Comparison of ENCODE assay signal across 11 mouse cellular contexts in genomic region chr9:61549692-61550241, GRCm38 (mm10).
DNase-seq lines count a peak whose midpoint lies in the region; ATAC-seq and TF ChIP-seq lines count a peak whose summit lies in the region.
"Had no signal": no experiment of that assay in that cellular context is flagged by ENCODE, and none has a peak within 500 bp of the region (broad histone marks: within the 10 kb centered on the region; RNA-seq: fewer than 3 reads in every experiment).

No protein-coding gene starts in this region.

- H3K4me3 ChIP-seq in embryonic facial prominence, embryonic 10.5 days, result no peak overlapping the region
- no peak overlapping the region for H3K4me3 ChIP-seq in hindbrain, embryonic 14.5 days (replicated peaks; ENCODE audit: low read length)
- no peak overlapping the region for H3K4me3 ChIP-seq in midbrain, embryonic 11.5 days (ENCODE audit: low read depth, low read length)
- no peak overlapping the region for H3K4me3 ChIP-seq in kidney, adult 2 months (ENCODE audit: insufficient read depth, low read depth, low read length)
- H3K4me3 ChIP-seq: heart, embryonic 13.5 days; kidney, embryonic 15.5 days; limb, embryonic 15.5 days had no signal

- H3K4me1 ChIP-seq in embryonic facial prominence, embryonic 10.5 days, result peaks cover 42% of the 10 kb centered on the region
- 0 out of 2 replicates have a peak, but pooled peaks cover 4% of the 10 kb centered on the region for H3K4me1 ChIP-seq in hindbrain, embryonic 14.5 days (replicated peaks; ENCODE audit: control insufficient read depth, insufficient read depth, low read length)
- H3K4me1 ChIP-seq in midbrain, embryonic 11.5 days (ENCODE audit: control insufficient read depth, insufficient read depth, low read length), result peaks cover 8% of the 10 kb centered on the region; the same call in 1 of the 2 replicates
- H3K4me1 ChIP-seq in kidney, adult 2 months (ENCODE audit: control insufficient read depth, insufficient read depth, low read length), result no peaks in the 10 kb centered on the region
- H3K4me1 ChIP-seq: heart, embryonic 13.5 days had no signal

- H3K27ac ChIP-seq in embryonic facial prominence, embryonic 10.5 days (replicated peaks), result 0 out of 2 replicates have a peak overlapping the region, but pooled peaks have one; percentile 35
- no peak overlapping the region for H3K27ac ChIP-seq in hindbrain, embryonic 14.5 days
- no peak overlapping the region for H3K27ac ChIP-seq in midbrain, embryonic 11.5 days (ENCODE audit: low read depth, low read length)
- no peak overlapping the region for H3K27ac ChIP-seq in kidney, adult 2 months (ENCODE audit: insufficient read depth, low read depth, low read length)
- H3K27ac ChIP-seq: heart, embryonic 13.5 days; kidney, embryonic 15.5 days; limb, embryonic 15.5 days; macrophage had no signal

- no peak for TF ChIP-seq POLR2A in kidney, adult 2 months (IDR thresholded peaks at IDR 0.05; ENCODE audit: low read depth, low read length)

- 8% methylated on average over 5 of the region's 5 CpGs for WGBS in embryonic facial prominence, embryonic 10.5 days
- WGBS in hindbrain, embryonic 14.5 days, result 18% methylated on average over 5 of the region's 5 CpGs
- 22% methylated on average over 5 of the region's 5 CpGs for WGBS in midbrain, embryonic 11.5 days
- 72% methylated on average over 5 of the region's 5 CpGs for WGBS in kidney, adult 2 months

- H3K9me3 ChIP-seq in embryonic facial prominence, embryonic 10.5 days, result peaks cover 6% of the 10 kb centered on the region; the same call in 1 of the 2 replicates
- H3K9me3 ChIP-seq in hindbrain, embryonic 14.5 days (ENCODE audit: control insufficient read depth, low read length), result no peaks in the 10 kb centered on the region
- no peaks in the 10 kb centered on the region for H3K9me3 ChIP-seq in midbrain, embryonic 11.5 days (ENCODE audit: control insufficient read depth, low read length)
- H3K9me3 ChIP-seq: kidney, embryonic 15.5 days; limb, embryonic 15.5 days had no signal

- no peak overlapping the region for H3K4me2 ChIP-seq in hindbrain, embryonic 14.5 days (replicated peaks)
- H3K4me2 ChIP-seq in midbrain, embryonic 11.5 days, result no peak overlapping the region
- H3K4me2 ChIP-seq: heart, embryonic 13.5 days; kidney, embryonic 15.5 days; limb, embryonic 15.5 days had no signal

- peaks cover 6% of the 10 kb centered on the region; the same call in 1 of the 2 replicates for H3K27me3 ChIP-seq in embryonic facial prominence, embryonic 10.5 days (replicated peaks; ENCODE audit: low read depth, poor library complexity, severe bottlenecking)
- H3K27me3 ChIP-seq in hindbrain, embryonic 14.5 days (ENCODE audit: control insufficient read depth, insufficient read depth, low read length), result no peaks in the 10 kb centered on the region
- H3K27me3 ChIP-seq in midbrain, embryonic 11.5 days (ENCODE audit: control insufficient read depth, insufficient read depth, low read length), result no peaks in the 10 kb centered on the region
- H3K27me3 ChIP-seq in kidney, adult 2 months (replicated peaks; ENCODE audit: control insufficient read depth, insufficient read depth, low read length), result no peaks in the 10 kb centered on the region
- H3K27me3 ChIP-seq: limb, embryonic 15.5 days had no signal

- H3K9ac ChIP-seq in hindbrain, embryonic 14.5 days, result no peak overlapping the region
- H3K9ac ChIP-seq in midbrain, embryonic 11.5 days (ENCODE audit: low read length), result no peak overlapping the region
- H3K9ac ChIP-seq: heart, embryonic 13.5 days; kidney, embryonic 15.5 days; limb, embryonic 15.5 days had no signal

- no peak for TF ChIP-seq CTCF in kidney, adult 2 months (conservative IDR thresholded peaks at IDR 0.05; ENCODE audit: insufficient read depth, insufficient read length, low read depth, low read length)

- DNase-seq in Muller cell, postnatal 12 days (ENCODE audit: inconsistent ontology term), result peak; percentile 94
- DNase-seq in embryonic facial prominence, embryonic 10.5 days (ENCODE audit: low spot score), result no peak
- peak; percentile 50 for DNase-seq in hindbrain, embryonic 14.5 days (ENCODE audit: low spot score)
- no peak for DNase-seq in midbrain, embryonic 11.5 days (ENCODE audit: low spot score, missing footprints)
- no peak for DNase-seq in kidney, adult 2 months
- DNase-seq in spleen, postnatal 36 days (ENCODE audit: low spot score in 2 of 2), result no peak
- DNase-seq in cerebellum, adult 11-12 months, result no peak

- no peaks in the 10 kb centered on the region for H3K36me3 ChIP-seq in embryonic facial prominence, embryonic 10.5 days (replicated peaks)
- no peaks in the 10 kb centered on the region for H3K36me3 ChIP-seq in hindbrain, embryonic 14.5 days (replicated peaks; ENCODE audit: control insufficient read depth, insufficient read depth)
- H3K36me3 ChIP-seq in midbrain, embryonic 11.5 days (ENCODE audit: control insufficient read depth, insufficient read depth, low read length), result no peaks in the 10 kb centered on the region
- H3K36me3 ChIP-seq in kidney, adult 2 months (ENCODE audit: control insufficient read depth, insufficient read depth, low read length), result no peaks in the 10 kb centered on the region
- H3K36me3 ChIP-seq: heart, embryonic 13.5 days; kidney, embryonic 15.5 days; limb, embryonic 15.5 days had no signal

- ATAC-seq in hindbrain, embryonic 14.5 days (ENCODE audit: low FRiP score), result peak; percentile 86
- peak; percentile 77 for ATAC-seq in midbrain, embryonic 11.5 days (ENCODE audit: low FRiP score)

Comparison
In these comparisons a context has a peak if more than half of its experiments do, and no peak if none do; other contexts are left out.
1. DNase-seq: peak in Muller cell, postnatal 12 days (single experiment) and hindbrain, embryonic 14.5 days (single experiment); none in embryonic facial prominence, embryonic 10.5 days (single experiment), midbrain, embryonic 11.5 days (single experiment), kidney, adult 2 months (single experiment), spleen, postnatal 36 days (0 of 2) and cerebellum, adult 11-12 months (single experiment).